ENCODE assay signal across 22 mouse cellular contexts in genomic region chr9:122823374-122824017, GRCm38 (mm10). TPM values are rescaled to one million over a fixed set of nuclear protein-coding genes. Genes with fewer than 3 reads are reported as not detected.
"Had no signal": no experiment of that assay in that cellular context is flagged by ENCODE, and none has a peak within 500 bp of the region (broad histone marks: within the 10 kb centered on the region; RNA-seq: fewer than 3 reads in every experiment).

No protein-coding gene starts in this region.

- H3K9me3 ChIP-seq: limb, embryonic 13.5 days; midbrain, embryonic 10.5 days; neural tube, embryonic 15.5 days had no signal

- DNase-seq: kidney, adult 18-20 months; kidney, postnatal 10 days; layer of hippocampus, adult 9-11 months; left cerebral cortex, postnatal 4 days; lung, adult 18-20 months; lung, postnatal 4 days; midbrain, embryonic 14.5 days; right cerebral cortex, adult 18-20 months; right cerebral cortex, postnatal 25 days; thymus, adult 2 months; thymus, postnatal 25 days had no signal

- H3K27ac ChIP-seq: limb, embryonic 13.5 days; liver, embryonic 14.5 days; midbrain, embryonic 10.5 days; neural tube, embryonic 15.5 days had no signal

- H3K9ac ChIP-seq: limb, embryonic 13.5 days; liver, embryonic 14.5 days; neural tube, embryonic 15.5 days had no signal

- H3K4me1 ChIP-seq: limb, embryonic 13.5 days; midbrain, embryonic 10.5 days; neural tube, embryonic 15.5 days had no signal

- H3K4me2 ChIP-seq: limb, embryonic 13.5 days; neural tube, embryonic 15.5 days had no signal

- H3K27me3 ChIP-seq: limb, embryonic 13.5 days; neural tube, embryonic 15.5 days had no signal

- H3K4me3 ChIP-seq: limb, embryonic 13.5 days; midbrain, embryonic 10.5 days; myocyte; neural tube, embryonic 15.5 days had no signal

RNA-seq across cellular contexts. Expression of gene Gm35549, which starts 20.3 kb away (rescaled TPM):
- total RNA-seq: left cerebral cortex, adult 18-20 months; left cerebral cortex, postnatal 10 days; left cerebral cortex, postnatal 4 days; liver, adult 2 months; megakaryocyte, adult 5-6 weeks had no signal
- polyA plus RNA-seq: liver, adult 2 months; liver, embryonic 14.5 days; midbrain, embryonic 10.5 days; small intestine, adult 2 months; thymus, adult 2 months; urinary bladder, adult 2 months had no signal
